Mouse (Mus musculus) cerebellum, adult 2 months (tissue): ENCODE results near the gene Sfrp5.

Experiments
- CTCF ChIP-seq: fragments of 200-500 bp; IDR thresholded peaks from 2 replicates; pipeline ENCODE4 v1.5.1; 2011; ENCODE audit warnings: low read depth, mild to moderate bottlenecking, control low read depth, low read length, moderate library complexity, borderline replicate concordance; ENCODE audit not compliant: insufficient read depth
- POLR2A ChIP-seq: fragments of 200-500 bp; IDR thresholded peaks from 2 replicates; pipeline ENCODE4 v1.6.1; 2011; ENCODE audit warnings: low read length, control low read depth, borderline replicate concordance; ENCODE audit not compliant: insufficient read depth

DNA sequence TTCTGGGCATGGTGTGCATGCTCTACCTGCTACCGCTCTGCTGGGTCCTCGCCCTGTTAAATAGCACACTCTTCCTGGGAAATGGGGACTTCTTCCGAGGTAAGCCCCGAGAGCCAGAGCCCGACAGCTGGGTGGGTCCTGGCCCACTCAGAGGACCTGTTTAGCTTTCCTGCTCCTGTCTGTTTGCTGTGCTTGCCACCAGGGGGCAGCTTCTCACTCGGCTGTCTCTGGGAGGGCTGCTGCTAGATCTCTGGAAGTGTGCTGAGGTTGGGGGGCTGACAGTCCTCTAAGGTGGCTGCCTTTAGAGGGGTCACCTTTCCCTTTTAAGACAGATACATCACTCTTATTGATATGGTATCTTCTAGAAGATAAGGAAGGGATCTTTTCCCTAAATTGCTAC, 19.4 kb downstream of the Sfrp5 start:
- no peak for TF ChIP-seq POLR2A
- TF ChIP-seq CTCF: peak; percentile 56; the same call in 1 of the 2 replicates
